Mouse (Mus musculus) effector memory CD4-positive, alpha-beta T cell, adult 7 months (primary cell): ENCODE measurements around the gene Rasd2. TPM values are rescaled to one million over a fixed set of nuclear protein-coding genes. Genes with fewer than 3 reads are reported as not detected.

ENCODE experiments used
- polyA plus RNA-seq: library from polyadenylated mRNA; unstranded; fragments of 100-300 nt; shearing (Covaris generic); gene quantifications from one replicate; pipeline ENCODE4 v1.2.1, GENCODE M21; 2017

The Rasd2 gene
- polyA plus RNA-seq = 0.28 TPM

GRCm38 (mm10) chr8:75213686-75214085 is at the start of gene Rasd2:
Gene Rasd2, plus strand, starts transcription at chr8:75213944.

Other genes starting within 250 kb of the Rasd2 start
- gene Hmgxb4, start 220.6 kb upstream of the Rasd2 start, polyA plus RNA-seq = 15.1 TPM
- gene Tom1, start 180.2 kb upstream of the Rasd2 start, polyA plus RNA-seq = 35.8 TPM
- 10.2 TPM for gene Hmox1, start 120.3 kb upstream of the Rasd2 start, polyA plus RNA-seq
- 23.9 TPM for gene Mcm5, start 104.4 kb upstream of the Rasd2 start, polyA plus RNA-seq
- not detected for gene Gm10358, start 192.6 kb downstream of the Rasd2 start, polyA plus RNA-seq
- not detected for gene Iqcm, start 234.8 kb downstream of the Rasd2 start, polyA plus RNA-seq